Mouse (Mus musculus): ENCODE results near the gene 1700001O22Rik. TPM values are rescaled to one million over a fixed set of nuclear protein-coding genes. Genes with fewer than 3 reads are reported as not detected.

The 1700001O22Rik gene
- total RNA-seq, 2 experiments from 2014 or later: not detected

DNA sequence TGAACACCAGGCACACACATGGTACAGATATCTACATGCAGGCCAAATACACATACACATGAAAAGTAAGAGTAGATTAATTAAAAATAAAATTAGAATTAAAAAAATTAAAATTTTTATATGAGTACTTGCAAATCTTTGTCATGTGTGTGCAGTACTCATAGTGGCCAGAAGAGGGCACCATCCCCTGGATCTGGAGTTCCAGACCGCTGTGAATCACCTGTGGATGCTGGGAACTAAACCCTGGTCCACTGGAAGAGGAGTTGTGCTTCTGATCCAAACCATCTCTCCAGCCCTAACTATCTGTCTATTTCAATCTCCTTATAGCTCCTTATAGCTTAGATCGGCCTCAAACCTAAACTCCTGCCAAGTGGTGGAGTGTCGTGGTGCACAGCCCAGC, 17.6 kb upstream of the 1700001O22Rik start:
- no peak for ATAC-seq (replicated peaks; ENCODE audit: low FRiP score, poor library complexity, severe bottlenecking)

DNA sequence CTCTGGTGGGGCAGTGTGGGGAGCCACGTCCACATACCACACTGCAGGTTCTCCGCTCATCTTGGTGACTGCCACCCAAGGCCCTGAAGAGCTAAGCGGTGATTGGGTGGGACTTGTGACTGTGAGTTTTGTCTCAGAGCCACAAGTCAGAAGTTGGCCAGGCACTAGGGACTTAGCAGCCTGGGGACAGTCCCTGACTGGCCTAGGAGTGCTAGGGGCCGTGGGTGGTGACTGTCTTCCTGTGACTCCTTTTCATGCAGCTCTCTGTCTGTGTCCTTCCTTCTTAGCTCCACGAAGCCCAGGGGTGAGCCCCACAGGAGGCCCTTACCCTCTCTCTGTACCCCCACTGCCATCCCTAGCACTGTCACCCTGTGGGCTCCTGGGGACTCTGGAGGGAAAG, 16.4 kb upstream of the 1700001O22Rik start:
- no peak for ATAC-seq (replicated peaks; ENCODE audit: low FRiP score, poor library complexity, severe bottlenecking)

DNA sequence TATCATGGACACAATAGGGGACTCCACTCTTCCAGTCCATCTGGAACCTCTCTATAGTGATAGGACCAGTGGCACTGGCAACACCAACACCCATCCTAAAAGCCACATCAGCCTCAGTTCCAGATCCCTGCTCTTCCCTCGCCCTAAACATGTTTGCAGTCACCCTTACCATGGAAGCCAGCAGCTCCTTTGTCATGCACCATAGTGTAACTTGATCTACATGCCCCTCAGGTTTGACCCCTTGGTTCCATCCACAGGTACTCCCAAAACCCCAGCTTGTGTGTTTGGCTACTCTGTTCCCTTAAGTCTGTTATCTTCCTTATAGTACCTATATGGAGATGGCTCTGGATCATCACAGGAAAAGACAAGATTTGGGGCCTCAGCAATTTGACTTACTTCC, 12.9 kb upstream of the 1700001O22Rik start:
- no peak for ATAC-seq (replicated peaks; ENCODE audit: low FRiP score, poor library complexity, severe bottlenecking)

DNA sequence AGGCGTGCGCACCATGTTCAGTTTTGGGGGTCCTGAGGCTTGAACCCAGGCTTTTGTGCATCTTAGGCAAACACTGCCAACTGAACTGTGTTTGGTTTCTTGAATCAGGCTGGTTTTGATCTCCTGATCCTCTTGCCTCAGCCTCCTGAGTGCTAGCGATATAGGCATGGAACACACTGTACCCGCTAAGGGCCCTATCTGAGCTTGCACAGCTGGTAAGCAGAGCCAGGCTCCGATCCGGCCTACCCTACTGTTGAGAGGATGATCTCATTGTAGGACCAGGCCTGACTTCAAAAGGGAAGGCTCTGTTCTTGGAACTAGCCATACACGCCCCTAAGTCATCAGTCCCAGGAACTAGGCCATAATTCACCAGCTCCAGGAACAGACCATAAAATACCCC, 7.1 kb upstream of the 1700001O22Rik start:
- ATAC-seq (replicated peaks; ENCODE audit: low FRiP score, poor library complexity, severe bottlenecking): no peak

DNA sequence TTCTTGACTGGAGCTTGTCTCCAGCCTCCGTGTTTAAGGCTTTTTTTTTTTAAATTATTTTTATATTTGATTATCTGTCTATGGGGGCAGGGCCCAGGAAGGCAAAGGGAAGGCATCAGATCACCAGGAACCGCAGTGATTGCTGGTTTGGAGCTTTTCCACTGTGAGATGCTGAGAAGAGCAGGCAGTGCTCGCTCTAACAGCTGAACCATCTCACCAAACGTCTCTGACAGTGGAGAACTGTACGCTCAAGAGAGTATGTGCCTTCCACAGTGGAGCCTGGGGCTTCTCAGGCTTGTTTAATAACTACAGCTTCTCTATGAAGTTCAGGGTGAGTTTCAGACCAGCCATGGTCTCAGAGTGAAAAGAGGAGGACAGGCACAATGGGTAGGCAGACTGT, 6.0 kb upstream of the 1700001O22Rik start:
- ATAC-seq (replicated peaks; ENCODE audit: low FRiP score, poor library complexity, severe bottlenecking): no peak

DNA sequence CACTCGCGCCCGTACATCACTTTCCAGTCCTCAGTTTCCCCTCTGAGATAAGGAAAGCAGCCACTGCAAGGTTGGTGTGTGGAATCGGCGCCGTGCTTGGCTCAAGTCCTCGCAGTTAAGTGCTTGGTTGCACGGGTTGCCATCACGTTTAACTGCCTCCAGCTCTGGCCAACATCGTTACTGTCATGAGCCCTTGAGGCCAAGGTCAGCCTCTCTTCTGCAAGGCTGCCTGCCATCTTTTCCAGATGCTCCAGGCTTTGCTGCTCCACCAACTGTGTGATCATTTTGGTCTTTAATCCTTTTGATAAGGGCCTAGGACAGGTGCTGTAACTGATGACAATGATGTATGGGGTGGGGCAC, 4.8 kb upstream of the 1700001O22Rik start:
- no peak; the same call in 1 of the 2 replicates for ATAC-seq (replicated peaks; ENCODE audit: low FRiP score, poor library complexity, severe bottlenecking)

DNA sequence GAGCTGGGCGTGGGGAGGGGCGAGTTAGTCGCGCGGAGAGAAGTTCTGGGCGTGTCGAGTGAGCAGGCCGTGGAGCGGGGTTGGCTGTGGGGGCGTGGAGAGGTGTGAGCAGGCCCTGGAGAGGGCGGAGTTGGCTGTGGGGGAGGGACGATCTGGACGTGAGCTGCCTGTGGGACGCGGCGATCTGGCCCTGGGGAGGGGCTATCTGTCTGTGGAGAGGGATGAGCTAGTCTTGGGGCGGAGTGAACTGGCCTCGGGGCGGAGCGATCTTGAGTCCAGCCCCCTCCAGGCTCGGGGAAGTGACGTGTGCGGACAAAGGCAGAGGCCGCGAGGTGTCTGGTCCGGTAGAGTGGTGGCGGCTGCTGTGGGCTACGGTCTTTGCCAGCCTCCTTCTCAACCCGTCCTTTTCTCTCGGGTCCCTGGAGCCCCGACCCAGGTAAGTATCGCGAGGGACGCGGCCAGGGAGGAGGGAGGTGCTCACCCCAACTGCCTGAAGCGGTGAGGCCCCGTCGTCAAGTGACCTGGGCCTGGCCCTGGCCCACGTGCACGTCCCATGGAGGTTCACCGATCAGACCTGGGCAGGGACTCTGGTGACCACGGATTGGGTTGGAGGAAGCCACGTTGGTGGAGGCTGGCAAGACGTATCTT, 4.3 kb upstream of the 1700001O22Rik start, which contains the start of gene Ntmt1:
Gene Ntmt1 (plus strand): TSS at position 179 of the 648 bp plus-strand sequence.
- ATAC-seq (replicated peaks; ENCODE audit: low FRiP score, poor library complexity, severe bottlenecking): peak; percentile 95

DNA sequence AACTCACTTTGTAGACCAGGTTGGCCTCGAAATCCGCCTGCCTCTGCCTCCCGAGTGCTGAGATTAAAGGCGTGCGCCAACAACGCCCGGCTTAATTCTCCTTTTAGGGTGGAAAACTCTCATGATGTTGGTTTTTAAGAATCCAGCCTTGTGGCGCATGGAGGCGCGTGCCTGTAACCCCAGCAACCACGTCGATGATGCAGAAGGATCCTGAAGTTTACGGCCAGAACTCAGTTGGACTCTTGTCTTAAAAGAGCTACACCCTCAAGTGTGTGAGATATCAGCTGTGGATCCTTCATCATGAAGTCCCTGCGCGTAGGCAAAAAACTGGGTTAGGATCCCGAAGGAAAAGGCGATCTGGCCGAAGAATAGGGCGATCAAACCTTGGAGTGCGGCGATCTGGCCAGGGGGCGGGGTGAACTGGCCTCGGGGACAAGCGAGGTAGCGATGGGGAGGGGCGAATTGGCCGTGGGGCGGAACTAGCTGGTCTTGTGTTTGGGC, 3.7 kb upstream of the 1700001O22Rik start:
- ATAC-seq (replicated peaks; ENCODE audit: low FRiP score, poor library complexity, severe bottlenecking): no peak; the same call in 1 of the 2 replicates

DNA sequence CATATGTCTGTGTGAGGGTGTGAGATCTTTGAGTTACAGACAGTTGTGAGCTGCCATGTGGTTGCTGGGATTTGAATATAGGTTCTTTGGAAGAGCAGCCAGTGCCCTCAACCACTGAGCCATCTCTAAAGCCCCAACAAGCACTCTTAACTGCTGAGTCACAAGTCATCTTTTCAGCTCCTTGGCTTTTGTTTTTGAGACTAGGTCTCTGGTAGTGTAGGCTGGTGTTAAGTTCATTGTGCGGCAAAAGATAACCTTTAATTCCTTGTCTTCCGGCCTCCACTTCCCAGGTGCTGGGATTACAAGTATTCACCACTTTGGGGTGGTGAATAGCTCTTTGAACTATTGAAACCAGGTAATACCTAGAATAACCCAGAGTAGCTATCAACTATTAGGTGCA, 2.5 kb upstream of the 1700001O22Rik start:
- ATAC-seq (replicated peaks; ENCODE audit: low FRiP score, poor library complexity, severe bottlenecking): no peak

DNA sequence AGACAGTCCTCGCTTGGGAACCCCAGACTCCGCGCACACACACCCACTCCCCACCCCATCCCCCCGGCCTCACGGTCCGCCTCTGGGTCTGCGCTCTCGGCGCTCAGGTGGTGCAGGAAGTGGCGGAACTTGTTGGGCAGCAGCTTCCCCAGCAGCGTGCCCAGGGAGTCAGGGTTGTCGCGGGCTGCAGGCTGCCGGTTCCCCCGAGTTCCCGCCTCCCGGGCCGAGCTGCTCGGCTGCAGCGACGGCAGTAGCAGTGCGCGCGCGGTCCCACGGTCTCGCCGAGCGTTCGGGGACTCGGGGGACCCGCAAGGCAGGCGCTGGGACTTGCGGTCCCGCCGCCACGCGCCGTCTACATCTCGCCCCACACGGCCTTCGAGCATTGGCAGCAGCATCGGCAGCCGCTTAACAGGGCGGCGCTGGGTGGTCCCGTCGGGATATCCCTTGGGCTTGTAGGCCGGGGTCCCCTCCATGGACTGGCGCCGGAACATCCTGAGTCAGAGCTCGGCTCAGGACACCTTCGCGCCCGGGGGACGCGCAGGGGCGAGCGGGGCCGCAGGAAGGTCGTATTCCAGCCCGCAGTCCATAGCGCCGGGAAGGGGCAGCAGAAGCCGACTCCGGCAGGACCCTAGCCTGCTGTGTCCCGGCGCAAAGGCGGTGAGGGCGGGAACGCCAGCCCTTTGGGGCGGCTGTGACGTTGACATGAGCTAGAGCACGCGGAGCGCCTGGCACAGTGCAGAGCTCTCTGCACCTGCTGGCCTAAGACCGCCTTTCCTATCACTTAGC, 2.2 kb downstream of the 1700001O22Rik start:
- no peak for ATAC-seq (replicated peaks; ENCODE audit: low FRiP score, poor library complexity, severe bottlenecking)

DNA sequence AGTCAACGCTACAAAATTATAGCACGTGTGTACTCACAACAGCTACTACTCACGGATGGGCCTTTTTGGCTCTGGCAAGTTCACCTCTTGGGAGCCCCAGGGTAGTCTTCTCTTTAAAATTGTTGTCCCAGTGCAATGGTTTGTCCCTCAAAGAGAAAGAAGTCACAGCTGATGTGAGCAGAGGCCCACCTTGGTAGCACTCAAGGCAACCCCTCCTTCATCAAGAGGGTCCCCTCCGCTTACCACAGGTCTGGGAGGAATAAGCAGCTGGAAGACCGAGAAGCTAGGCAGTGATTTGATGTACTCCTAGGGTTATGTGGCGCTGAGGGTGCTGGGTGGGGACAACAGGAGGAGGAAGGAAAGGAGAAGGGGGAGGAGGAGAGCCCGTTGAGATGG, 2.8 kb downstream of the 1700001O22Rik start:
- no peak for ATAC-seq (replicated peaks; ENCODE audit: low FRiP score, poor library complexity, severe bottlenecking)

DNA sequence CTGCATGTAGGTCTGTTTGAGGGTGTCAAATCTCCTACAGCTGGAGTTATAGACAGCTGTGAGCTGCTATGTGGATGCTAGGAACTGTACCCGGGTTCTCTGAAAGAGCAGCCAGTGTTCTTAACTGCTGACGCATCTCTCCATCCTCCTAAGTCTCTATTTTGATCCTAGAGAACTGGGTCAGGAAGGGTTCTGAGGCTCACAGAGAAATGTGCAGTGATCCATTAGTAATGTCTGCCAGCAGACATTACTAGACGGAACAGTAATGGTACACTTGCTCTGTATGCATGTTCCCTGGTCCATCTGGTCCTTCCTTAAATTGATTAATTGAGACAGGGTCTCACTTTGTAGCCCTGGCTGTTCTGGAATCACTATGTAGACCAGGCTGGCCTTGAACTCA, 4.0 kb downstream of the 1700001O22Rik start:
- ATAC-seq (replicated peaks; ENCODE audit: low FRiP score, poor library complexity, severe bottlenecking): no peak

DNA sequence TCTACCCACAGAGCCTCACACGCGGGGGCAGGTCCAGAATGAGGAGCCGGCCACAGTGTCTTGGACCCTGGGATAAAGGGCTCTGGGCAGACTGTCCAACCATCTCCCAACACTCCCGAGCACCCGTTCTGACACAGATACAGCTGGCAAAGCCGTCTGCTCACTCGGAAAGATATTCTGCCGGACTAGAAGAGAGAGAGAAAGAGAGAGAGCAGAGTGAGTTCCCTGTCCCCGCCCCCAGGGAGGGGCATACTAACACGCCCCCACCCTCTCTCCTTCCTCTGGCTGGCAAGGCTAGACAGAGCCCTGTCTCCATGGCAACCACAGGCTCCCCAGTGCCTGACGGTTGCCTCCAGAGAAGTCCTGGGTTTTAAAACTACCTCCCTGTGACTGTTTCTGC, 7.1 kb downstream of the 1700001O22Rik start:
- no peak for ATAC-seq (replicated peaks; ENCODE audit: low FRiP score, poor library complexity, severe bottlenecking)

DNA sequence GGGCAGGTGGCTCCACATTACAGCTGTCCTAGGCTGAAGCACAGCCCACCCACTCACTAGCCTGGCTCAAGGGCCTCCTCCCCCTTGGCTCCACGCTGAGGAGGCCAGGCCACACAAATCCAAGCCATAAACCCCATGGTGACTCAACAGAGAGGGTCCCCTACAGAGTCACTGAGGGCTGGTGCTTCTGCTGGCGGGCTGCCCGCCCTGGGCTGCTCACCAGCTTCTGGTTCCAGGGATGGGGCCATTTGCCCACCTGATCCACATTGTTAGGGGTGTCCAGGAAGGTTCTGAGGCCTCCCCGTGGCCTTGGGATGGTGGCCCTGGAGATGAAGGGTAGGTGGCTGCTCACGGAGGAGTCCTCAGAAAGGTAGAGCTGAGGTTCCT, 7.6 kb downstream of the 1700001O22Rik start:
- ATAC-seq (replicated peaks; ENCODE audit: low FRiP score, poor library complexity, severe bottlenecking): no peak

DNA sequence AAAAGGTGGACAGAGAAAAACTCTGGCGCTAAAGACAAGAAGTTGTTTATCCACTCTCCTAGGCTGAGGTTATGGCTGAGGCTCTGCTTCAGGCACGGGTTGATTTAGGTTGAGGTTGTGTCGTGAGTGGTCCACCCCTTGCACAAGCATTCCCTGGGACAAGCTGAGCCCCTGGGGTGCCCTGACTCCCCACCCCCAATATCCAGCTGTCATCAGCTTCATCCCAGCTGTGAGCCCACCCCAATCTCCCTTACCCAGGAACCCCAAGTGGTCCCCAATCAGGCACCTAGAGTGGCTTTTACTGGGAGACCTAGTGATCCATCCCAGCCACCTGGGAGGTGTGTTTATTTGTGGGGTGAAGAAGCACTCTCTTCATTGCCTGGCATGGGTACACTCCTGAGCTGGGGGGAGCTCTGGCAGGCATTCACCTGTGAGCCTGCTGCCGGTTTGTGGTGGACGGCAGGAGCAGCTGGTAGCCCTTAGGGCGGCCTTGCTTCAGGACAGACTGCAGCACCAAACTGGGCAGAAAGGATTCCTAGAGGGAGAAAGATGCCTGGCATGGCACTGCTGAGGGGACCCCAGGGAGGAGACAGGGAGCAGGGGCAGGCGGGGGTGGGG, 8.1 kb downstream of the 1700001O22Rik start:
- ATAC-seq (replicated peaks; ENCODE audit: low FRiP score, poor library complexity, severe bottlenecking): no peak

DNA sequence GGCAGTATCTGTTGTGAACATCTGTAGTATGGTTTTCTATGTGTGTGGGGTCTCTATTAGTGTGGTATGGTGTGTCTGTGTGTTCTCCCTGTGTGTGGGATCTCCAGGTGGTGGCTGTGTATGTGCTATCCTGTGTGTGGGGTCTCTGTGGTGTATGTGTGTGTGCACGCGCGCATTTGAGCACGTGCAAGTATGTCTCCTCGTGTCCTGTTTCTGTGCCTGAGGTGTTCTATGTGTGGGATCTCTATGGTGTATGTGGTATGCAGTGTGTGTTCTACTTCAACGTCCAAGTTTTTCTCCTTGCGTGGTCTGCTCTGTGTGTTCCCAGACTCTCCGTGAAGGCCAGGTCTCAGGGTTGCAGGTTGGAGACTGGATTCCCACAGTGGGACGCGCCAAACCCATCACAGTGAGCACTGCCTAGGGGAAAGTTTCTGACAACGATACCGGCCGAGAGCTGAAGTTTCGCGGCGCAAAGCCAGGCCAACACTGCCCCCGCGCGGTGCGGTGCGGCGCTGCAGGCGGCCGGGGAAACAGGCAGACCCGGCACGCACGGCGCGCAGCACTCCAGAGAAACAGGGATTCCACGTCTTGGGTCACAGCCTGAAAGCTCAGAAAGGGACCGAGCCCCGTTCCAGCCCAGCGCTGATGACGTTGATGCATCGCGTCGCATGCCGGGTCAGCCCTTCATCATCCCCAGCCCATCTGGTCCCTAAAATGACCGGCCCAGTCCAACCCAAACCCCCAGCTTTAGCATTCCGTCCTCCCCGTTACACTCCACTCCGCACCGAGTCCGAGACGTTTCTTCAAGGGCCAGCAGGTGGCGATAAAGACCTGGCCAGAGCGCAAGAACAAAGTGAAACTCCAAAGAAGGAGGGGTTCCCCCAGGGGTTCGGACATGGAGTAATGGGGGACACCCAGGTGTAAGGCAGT, 9.0 kb downstream of the 1700001O22Rik start:
- ATAC-seq (replicated peaks; ENCODE audit: low FRiP score, poor library complexity, severe bottlenecking): peak; percentile 78

DNA sequence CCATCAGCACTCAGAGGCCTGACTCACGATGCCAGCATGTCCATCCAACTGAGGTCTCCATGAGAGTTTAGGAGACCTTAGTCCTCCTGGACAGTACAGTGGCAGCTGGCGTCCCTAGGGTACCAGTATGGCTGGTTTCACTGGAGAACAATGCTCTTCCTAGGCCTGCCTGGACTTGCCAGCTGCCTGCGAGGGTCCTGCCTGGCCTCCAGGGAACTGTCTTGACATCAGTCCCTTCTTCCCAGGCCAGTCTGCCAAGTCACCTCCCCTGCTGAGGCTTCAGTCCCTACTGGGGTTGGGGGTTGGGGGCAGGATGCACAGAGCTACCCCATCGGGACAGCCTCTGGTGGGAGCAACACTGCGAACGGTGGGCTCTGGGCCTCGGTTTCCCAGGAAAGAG, 11.4 kb downstream of the 1700001O22Rik start:
- ATAC-seq (replicated peaks; ENCODE audit: low FRiP score, poor library complexity, severe bottlenecking): no peak

DNA sequence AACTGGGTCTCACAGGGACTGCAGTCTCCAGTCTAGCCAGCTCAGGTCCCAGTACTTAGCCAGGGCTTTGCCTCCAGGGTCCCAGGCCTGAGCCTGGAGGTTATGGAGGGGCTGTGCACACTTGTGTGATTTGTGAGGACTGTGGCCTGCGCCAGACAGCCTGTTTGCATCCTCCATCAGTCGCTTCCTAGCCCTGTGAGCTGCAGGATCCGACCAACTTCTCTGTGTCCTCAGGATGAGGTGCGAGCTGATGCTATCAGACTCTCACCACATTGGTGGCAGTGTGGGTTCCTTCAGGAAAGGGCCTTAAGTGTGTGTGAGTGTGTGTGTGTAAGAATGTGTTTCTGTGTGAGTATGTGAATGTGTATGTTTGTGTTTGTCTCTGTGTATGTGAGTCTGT, 16.0 kb downstream of the 1700001O22Rik start:
- ATAC-seq (replicated peaks; ENCODE audit: low FRiP score, poor library complexity, severe bottlenecking): no peak

DNA sequence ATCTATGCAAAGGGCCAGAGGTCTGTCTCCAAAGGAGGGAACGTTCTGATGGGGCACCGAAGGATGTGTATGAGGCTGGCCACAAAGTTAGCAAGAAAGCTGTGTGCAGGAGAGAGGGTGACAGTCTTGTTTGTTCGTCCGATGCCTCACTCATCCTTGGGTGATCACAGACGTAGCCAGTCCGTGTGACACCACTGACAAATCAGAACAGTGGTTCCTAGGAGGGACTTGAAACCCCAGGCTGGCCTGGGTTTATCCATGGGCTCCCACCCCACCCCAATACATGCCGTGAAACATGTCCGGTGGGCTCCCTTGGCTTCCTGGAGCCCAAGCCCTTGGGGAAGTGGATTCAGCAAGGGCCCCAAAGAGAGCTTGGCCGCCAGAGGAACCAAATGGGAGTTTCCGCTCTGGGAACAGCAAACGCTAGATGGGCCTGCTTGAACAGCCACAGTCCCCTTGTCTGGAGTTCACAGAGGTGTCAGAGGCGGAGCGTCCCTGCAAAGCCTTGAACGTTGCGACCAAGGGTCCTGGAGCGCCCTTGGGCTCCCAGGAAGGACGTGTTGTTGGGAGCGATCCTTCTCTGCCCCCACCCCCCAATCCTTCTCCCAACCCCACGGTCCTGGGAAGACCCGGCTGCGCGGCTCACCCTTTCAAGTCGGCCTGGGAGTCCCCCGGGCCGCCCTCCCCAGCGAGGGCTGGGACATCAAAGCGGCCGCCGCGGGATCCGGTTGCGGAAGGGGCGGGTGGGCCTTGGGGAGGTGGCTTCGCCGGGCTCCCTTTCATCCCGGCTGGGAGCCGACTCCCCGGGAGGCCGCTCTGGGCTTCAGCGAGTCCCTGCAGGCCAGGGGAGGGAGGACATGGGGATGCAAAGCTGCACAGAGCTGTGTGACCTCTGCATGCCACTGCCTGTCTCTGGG, 19.1 kb downstream of the 1700001O22Rik start:
- no peak for ATAC-seq (replicated peaks; ENCODE audit: low FRiP score, poor library complexity, severe bottlenecking)

All from erythroid progenitor cell, adult 5-6 weeks (primary cell).